Mouse (Mus musculus) brain, embryonic 18.5 days (tissue): ENCODE results near the gene Gm17409.

Experiments
- DNase-seq: peaks from one replicate; pipeline ENCODE4 v3.0.0-alpha.2; 2012; ENCODE audit warnings: low read depth, low spot score

Gene Gm17409

GRCm38 (mm10) chr2:58484284-58484965, 14.5 kb downstream of the Gm17409 start:
- DNase-seq, result no peak

GRCm38 (mm10) chr2:58485152-58485551, 15.2 kb downstream of the Gm17409 start:
- DNase-seq, result no peak

- DNase-seq, result no peak
These were observed 15.8 kb downstream of the Gm17409 start for GRCm38 (mm10) chr2:58485683-58486082.

- DNase-seq, result no peak
These were observed 16.7 kb downstream of the Gm17409 start for GRCm38 (mm10) chr2:58486441-58487278.

GRCm38 (mm10) chr2:58487279-58487560, 17.3 kb downstream of the Gm17409 start:
- no peak for DNase-seq

GRCm38 (mm10) chr2:58488404-58488803, 18.5 kb downstream of the Gm17409 start:
- DNase-seq, result no peak

- DNase-seq, result no peak
These were observed 19.4 kb downstream of the Gm17409 start for GRCm38 (mm10) chr2:58489275-58489674.

GRCm38 (mm10) chr2:58493685-58494635, 24.0 kb downstream of the Gm17409 start:
- no peak for DNase-seq

GRCm38 (mm10) chr2:58495271-58495670, 25.4 kb downstream of the Gm17409 start:
- no peak for DNase-seq

- DNase-seq, result no peak
These were observed 26.9 kb downstream of the Gm17409 start for GRCm38 (mm10) chr2:58496647-58497410.

- DNase-seq, result no peak
These were observed 35.6 kb downstream of the Gm17409 start for GRCm38 (mm10) chr2:58505306-58506090.

GRCm38 (mm10) chr2:58510192-58510591, 40.3 kb downstream of the Gm17409 start:
- DNase-seq, result no peak

- no peak for DNase-seq
These were observed 43.3 kb downstream of the Gm17409 start for GRCm38 (mm10) chr2:58513212-58513611.

GRCm38 (mm10) chr2:58514489-58514888, 44.6 kb downstream of the Gm17409 start:
- DNase-seq, result no peak

- no peak for DNase-seq
These were observed 46.1 kb downstream of the Gm17409 start for GRCm38 (mm10) chr2:58516000-58516399.

GRCm38 (mm10) chr2:58516920-58517319, 47.0 kb downstream of the Gm17409 start:
- DNase-seq, result no peak

GRCm38 (mm10) chr2:58518517-58518916, 48.6 kb downstream of the Gm17409 start:
- no peak for DNase-seq
